Mouse (Mus musculus) urinary bladder, adult 2 months (tissue): Measurements from ENCODE around the gene Gm9745. TPM values are rescaled to one million over a fixed set of nuclear protein-coding genes. Genes with fewer than 3 reads are reported as not detected.
A peak's percentile ranks its signal among the peaks of the same experiment; 100 is the strongest.
"Not testable (repeated sequence)": the region's sequence is repeated elsewhere in the genome, so short reads cannot be mapped to it uniquely, and the experiment has no call there.

Experiments used
- DNase-seq: peaks from one replicate; pipeline ENCODE4 v3.0.0; 2022; ENCODE audit warnings: low spot score
- polyA plus RNA-seq: library from polyadenylated mRNA; depleted of rRNA; stranded (reverse); fragments of >200 nt; gene quantifications from 2 replicates; pipeline ENCODE4 v1.2.3, GENCODE M21; 2012; rRNA removed

Gene Gm9745
- not detected in 2 replicates for polyA plus RNA-seq

- not testable (repeated sequence) for DNase-seq
Measured at GRCm38 (mm10) chr13:8948131-8948530, at the start of gene Gm9745. Gene Gm9745 (minus strand): TSS chr13:8948231.

GRCm38 (mm10) chr13:8997221-8997620 is 49.2 kb upstream of the Gm9745 start:
- not testable (repeated sequence) for DNase-seq

- DNase-seq: peak; percentile 84
Measured at GRCm38 (mm10) chr13:8995990-8996786, 48.2 kb upstream of the Gm9745 start, which contains the start of gene Gtpbp4. Gene Gtpbp4 (minus strand): TSS chr13:8996083.

- DNase-seq: no peak
Measured at GRCm38 (mm10) chr13:8995159-8995989, 47.3 kb upstream of the Gm9745 start.

- DNase-seq: no peak
Measured at GRCm38 (mm10) chr13:8992231-8992630, 44.2 kb upstream of the Gm9745 start.

- no peak for DNase-seq
Measured at GRCm38 (mm10) chr13:8972972-8973371, 24.9 kb upstream of the Gm9745 start.

- DNase-seq: no peak
Measured at GRCm38 (mm10) chr13:8972369-8972768, 24.3 kb upstream of the Gm9745 start.

- no peak for DNase-seq
Measured at GRCm38 (mm10) chr13:8967742-8968141, 19.7 kb upstream of the Gm9745 start.

- DNase-seq: no peak
Measured at GRCm38 (mm10) chr13:8965224-8965623, 17.2 kb upstream of the Gm9745 start.

GRCm38 (mm10) chr13:8962266-8962665 is 14.2 kb upstream of the Gm9745 start:
- not testable (repeated sequence) for DNase-seq

GRCm38 (mm10) chr13:8961128-8961888 is 13.3 kb upstream of the Gm9745 start:
- DNase-seq: not testable (repeated sequence)

GRCm38 (mm10) chr13:8959554-8959953 is 11.5 kb upstream of the Gm9745 start:
- not testable (repeated sequence) for DNase-seq

GRCm38 (mm10) chr13:8959058-8959457 is 11.0 kb upstream of the Gm9745 start:
- not testable (repeated sequence) for DNase-seq

GRCm38 (mm10) chr13:8956873-8957272 is 8.8 kb upstream of the Gm9745 start:
- not testable (repeated sequence) for DNase-seq

- DNase-seq: not testable (repeated sequence)
Measured at GRCm38 (mm10) chr13:8955127-8955526, 7.1 kb upstream of the Gm9745 start.

- not testable (repeated sequence) for DNase-seq
Measured at GRCm38 (mm10) chr13:8952563-8952962, 4.5 kb upstream of the Gm9745 start, which contains the start of gene Idi2. Gene Idi2 (plus strand): TSS chr13:8952863.

GRCm38 (mm10) chr13:8943828-8944227 is 4.2 kb downstream of the Gm9745 start:
- DNase-seq: not testable (repeated sequence)

GRCm38 (mm10) chr13:8941701-8942100 is 6.3 kb downstream of the Gm9745 start:
- not testable (repeated sequence) for DNase-seq

- not testable (repeated sequence) for DNase-seq
Measured at GRCm38 (mm10) chr13:8941110-8941509, 6.9 kb downstream of the Gm9745 start.

GRCm38 (mm10) chr13:8937611-8938140 is 10.4 kb downstream of the Gm9745 start:
- not testable (repeated sequence) for DNase-seq

GRCm38 (mm10) chr13:8933499-8933898 is 14.5 kb downstream of the Gm9745 start:
- no peak for DNase-seq
